Mouse (Mus musculus) cerebellum, adult 2 months (tissue): ENCODE data around the gene Ggt7. TPM values are rescaled to one million over a fixed set of nuclear protein-coding genes. Genes with fewer than 3 reads are reported as not detected.

Source experiments
- DNase-seq, 2 experiments: peaks; one replicate each; pipeline ENCODE4 v3.0.0; 2021
- H3K27ac ChIP-seq: fragments of 200-500 bp; 2 replicates; pipeline ENCODE4 v1.5.1; 2012; ENCODE audit warnings: low read length, control low read depth, inconsistent platforms; ENCODE audit not compliant: insufficient read depth
- H3K27me3 ChIP-seq: fragments of 200-500 bp; 2 replicates; pipeline ENCODE4 v1.6.1; 2012; ENCODE audit warnings: inconsistent platforms, mild to moderate bottlenecking, low read length, moderate library complexity; ENCODE audit not compliant: control insufficient read depth, insufficient read depth
- H3K4me1 ChIP-seq: fragments of 200-500 bp; 2 replicates; pipeline ENCODE4 v1.6.1; 2011; ENCODE audit warnings: low read length; ENCODE audit not compliant: control insufficient read depth, insufficient read depth
- H3K4me3 ChIP-seq: fragments of 200-500 bp; replicated peaks from 2 replicates; pipeline ENCODE3; 2011; ENCODE audit warnings: mild to moderate bottlenecking, low read depth, low read length, control low read depth; ENCODE audit not compliant: insufficient read depth
- CTCF ChIP-seq: fragments of 200-500 bp; IDR thresholded peaks from 2 replicates; pipeline ENCODE4 v1.5.1; 2011; ENCODE audit warnings: low read depth, mild to moderate bottlenecking, control low read depth, low read length, moderate library complexity, borderline replicate concordance; ENCODE audit not compliant: insufficient read depth
- POLR2A ChIP-seq: fragments of 200-500 bp; IDR thresholded peaks from 2 replicates; pipeline ENCODE4 v1.6.1; 2011; ENCODE audit warnings: low read length, control low read depth, borderline replicate concordance; ENCODE audit not compliant: insufficient read depth
- WGBS: fragments of 180-500 bp; shearing (Covaris S2); methylation state at CpG from one replicate; pipeline ENCODE4 v1.1.7; 2018; 5-methylcytosine and 5-hydroxymethylcytosine counted together
- polyA plus RNA-seq: library from polyadenylated mRNA; depleted of rRNA; stranded (reverse); fragments of >200 nt; gene quantifications from 2 replicates; pipeline ENCODE4 v1.2.3, GENCODE M21; 2012

Gene Ggt7
- polyA plus RNA-seq, 1 experiment = 235 TPM

GRCm38 (mm10) chr2:155518531-155519270, 664 bp upstream of the Ggt7 start:
- H3K4me3 ChIP-seq = peak overlapping the region; percentile 96
- TF ChIP-seq CTCF (no peak), POLR2A (no peak)
- no peaks in the 10 kb centered on the region for H3K27me3 ChIP-seq
- DNase-seq = no peak
- no peaks in the 10 kb centered on the region; the same call in 1 of the 2 replicates for H3K4me1 ChIP-seq
- 15% methylated on average over 18 of the region's 18 CpGs for WGBS
- peak overlapping the region; percentile 45; the same call in 1 of the 2 replicates for H3K27ac ChIP-seq

DNA sequence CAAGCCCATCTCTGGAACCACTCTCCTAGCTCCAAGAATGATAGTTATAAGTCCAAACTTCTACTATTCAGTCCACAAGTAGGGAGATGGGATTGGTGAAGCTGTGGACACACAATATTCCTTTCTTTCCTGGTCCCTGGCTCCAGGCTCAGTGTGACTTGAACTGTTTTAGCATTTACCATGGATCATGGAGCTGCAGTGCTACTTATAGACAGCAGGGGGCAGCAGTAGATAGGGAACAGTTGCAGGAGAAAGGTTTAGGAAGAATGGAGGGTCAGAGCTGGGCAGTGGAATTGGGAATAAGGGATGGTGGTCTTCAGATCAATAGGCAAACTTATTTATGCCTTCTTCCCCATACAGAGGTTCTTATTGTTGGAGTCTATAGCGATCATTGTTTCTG, 2.1 kb downstream of the Ggt7 start:
- H3K27me3 ChIP-seq = no peaks in the 10 kb centered on the region
- H3K4me3 ChIP-seq = no peak overlapping the region
- 6% methylated on average over 1 of the region's 1 CpGs for WGBS
- TF ChIP-seq CTCF (peak; percentile 85), POLR2A (no peak)
- H3K27ac ChIP-seq = no peak overlapping the region
- peak; percentile 82 to 85 for DNase-seq
- H3K4me1 ChIP-seq = no peaks in the 10 kb centered on the region; the same call in none of the 2 replicates

DNA sequence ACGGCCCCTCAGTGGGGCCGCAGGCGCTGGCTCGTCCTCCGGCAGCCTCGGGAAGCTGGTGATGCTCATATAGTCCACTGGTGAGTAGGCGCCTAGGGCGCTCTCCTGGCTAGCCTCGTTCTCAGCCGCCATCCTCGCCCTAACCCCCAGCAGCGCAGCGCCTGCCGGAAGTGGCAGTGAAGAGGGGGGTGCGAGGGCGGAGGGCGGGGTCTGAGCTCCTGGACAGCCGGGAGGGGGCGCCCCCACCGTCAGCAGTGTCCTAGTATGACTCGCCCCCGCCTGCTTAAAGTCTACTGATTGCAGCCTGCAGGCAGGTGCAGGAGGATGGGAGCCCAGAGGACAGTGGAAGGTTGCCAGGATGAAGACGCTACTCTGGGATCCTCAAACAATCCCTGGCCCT, 3.4 kb downstream of the Ggt7 start:
- peak; percentile 91 to 92 for DNase-seq
- Histone ChIP-seq H3K27ac (peak overlapping the region; percentile 98), H3K4me3 (peak overlapping the region; percentile 93), H3K27me3 (no peaks in the 10 kb centered on the region), H3K4me1 (no peaks in the 10 kb centered on the region; the same call in none of the 2 replicates)
- no peak for TF ChIP-seq CTCF
- peak; percentile 68 for TF ChIP-seq POLR2A
- 1% methylated on average over 23 of the region's 23 CpGs for WGBS

DNA sequence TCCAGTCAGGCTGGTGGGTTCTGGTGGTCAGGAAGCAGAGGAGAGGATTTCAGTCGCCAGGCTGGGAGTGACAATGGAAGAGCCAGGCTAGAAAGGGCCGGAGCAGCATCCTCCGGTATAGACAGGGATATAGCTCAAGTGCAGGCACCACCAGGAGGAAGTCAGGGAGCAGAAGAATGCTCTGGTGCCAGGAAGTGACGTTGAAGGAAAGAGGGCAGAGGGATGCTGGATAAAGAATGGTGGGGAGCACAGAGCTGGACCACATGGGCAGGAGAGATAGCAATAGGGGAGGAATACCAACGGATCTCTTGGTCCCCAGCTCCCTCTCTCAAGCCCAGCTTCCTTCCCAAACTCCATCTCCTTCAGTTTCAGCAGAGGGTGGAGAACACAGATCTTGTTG, 4.5 kb downstream of the Ggt7 start:
- DNase-seq = peak; percentile 52 to 61
- 14% methylated on average over 5 of the region's 5 CpGs for WGBS
- Histone ChIP-seq H3K27ac (peak overlapping the region; percentile 98), H3K4me3 (peak overlapping the region; percentile 93), H3K27me3 (no peaks in the 10 kb centered on the region), H3K4me1 (no peaks in the 10 kb centered on the region; the same call in none of the 2 replicates)
- TF ChIP-seq CTCF (no peak), POLR2A (peak; percentile 16; the same call in 1 of the 2 replicates)

DNA sequence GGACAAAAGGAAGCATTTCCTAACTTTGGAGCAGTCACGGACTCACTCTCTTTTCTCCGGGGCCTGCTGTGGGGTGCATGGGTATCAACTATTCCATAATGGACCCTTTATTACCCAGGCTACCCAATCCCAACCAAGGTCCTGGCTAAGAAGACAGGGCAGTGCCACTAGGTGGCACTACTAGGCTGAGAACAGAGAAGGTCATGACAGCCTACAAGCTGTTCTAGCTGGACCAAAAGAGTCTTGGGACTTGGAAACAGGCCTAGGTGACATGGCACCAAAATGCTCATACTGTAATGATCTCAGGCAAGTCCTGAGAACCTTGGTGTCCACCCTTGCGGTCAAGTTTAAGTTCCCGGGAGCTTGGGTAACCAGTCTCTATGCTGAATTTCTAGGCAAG, 5.6 kb downstream of the Ggt7 start:
- peak; percentile 79 to 86 for DNase-seq
- TF ChIP-seq CTCF = peak; percentile 89
- TF ChIP-seq POLR2A = no peak
- 31% methylated on average over 4 of the region's 4 CpGs for WGBS
- Histone ChIP-seq H3K27me3 (no peaks in the 10 kb centered on the region), H3K4me1 (peaks cover 8% of the 10 kb centered on the region), H3K4me3 (peak overlapping the region; percentile 29), H3K27ac (no peak overlapping the region)

DNA sequence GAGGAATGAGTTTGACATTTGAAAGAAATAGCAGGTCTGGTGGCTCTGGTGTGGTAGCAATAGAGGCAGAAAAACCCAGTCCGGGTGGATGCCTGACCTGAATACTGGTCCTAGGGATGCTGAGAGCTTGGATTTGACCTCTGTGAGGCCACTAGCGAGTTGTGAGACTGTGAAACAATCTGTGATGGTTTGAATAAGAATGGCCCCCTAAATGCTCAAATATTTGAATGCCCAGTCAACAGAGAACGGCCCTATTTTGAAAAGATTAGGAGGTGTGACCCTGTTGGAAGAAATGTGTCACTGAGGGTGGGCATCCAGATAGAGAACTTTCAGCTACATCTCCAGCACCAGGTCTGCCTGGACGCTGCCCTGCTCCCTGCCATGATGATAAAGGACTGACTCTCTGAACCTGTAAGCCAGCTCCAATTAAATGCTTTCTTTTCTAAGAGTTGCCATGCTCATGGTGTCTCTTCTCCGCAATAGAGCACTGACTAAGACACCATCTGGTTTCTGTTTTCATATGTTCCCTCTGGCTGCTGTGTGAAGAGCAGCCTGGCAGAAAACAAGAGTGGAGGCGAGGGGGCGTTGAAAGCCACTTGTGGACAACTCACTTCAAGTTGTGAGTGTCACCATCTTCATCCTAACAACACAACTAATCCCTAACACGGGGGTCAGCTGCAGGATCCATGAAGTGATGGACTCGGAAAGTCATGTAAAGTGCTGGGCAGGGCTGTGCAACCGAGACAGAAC, 10.1 kb downstream of the Ggt7 start:
- 64% methylated on average over 10 of the region's 10 CpGs for WGBS
- Histone ChIP-seq H3K4me1 (peaks cover 8% of the 10 kb centered on the region), H3K4me3 (no peak overlapping the region), H3K27ac (no peak overlapping the region), H3K27me3 (no peaks in the 10 kb centered on the region)
- TF ChIP-seq CTCF = no peak
- no peak for TF ChIP-seq POLR2A
- DNase-seq = no peak

DNA sequence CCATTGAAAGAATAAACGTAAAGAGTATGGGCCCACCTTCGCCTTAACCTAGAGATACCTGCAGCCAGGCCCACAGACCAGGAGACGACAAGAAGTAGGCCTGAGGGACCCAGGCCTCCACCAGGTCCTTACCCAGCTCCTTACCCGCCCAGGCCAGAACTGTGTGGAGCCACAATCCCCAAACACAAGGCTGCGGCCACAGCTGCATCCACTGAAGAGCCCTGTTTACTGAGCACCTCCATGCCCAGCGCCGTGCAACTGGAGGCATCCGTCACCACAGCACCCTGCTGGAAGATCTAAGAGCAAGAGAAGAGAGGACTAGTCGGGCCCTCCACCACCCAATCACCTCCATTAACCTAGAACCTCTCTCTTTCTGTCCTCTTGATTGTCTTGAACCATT, 12.2 kb downstream of the Ggt7 start:
- DNase-seq = no peak
- TF ChIP-seq CTCF (no peak), POLR2A (no peak)
- no peaks in the 10 kb centered on the region for H3K27me3 ChIP-seq
- no peak overlapping the region for H3K27ac ChIP-seq
- peaks cover 8% of the 10 kb centered on the region for H3K4me1 ChIP-seq
- no peak overlapping the region for H3K4me3 ChIP-seq
- WGBS = 94% methylated on average over 9 of the region's 9 CpGs
